Mouse (Mus musculus) thymus, postnatal 10 days (tissue): ENCODE data around the gene Nkain4.
A peak's percentile ranks its signal among the peaks of the same experiment; 100 is the strongest.

Source experiments
- DNase-seq, 2 experiments: peaks; one replicate each; pipeline ENCODE4 v3.0.0; 2021; ENCODE audit warnings: low spot score in 2 of 2

Gene Nkain4

DNA sequence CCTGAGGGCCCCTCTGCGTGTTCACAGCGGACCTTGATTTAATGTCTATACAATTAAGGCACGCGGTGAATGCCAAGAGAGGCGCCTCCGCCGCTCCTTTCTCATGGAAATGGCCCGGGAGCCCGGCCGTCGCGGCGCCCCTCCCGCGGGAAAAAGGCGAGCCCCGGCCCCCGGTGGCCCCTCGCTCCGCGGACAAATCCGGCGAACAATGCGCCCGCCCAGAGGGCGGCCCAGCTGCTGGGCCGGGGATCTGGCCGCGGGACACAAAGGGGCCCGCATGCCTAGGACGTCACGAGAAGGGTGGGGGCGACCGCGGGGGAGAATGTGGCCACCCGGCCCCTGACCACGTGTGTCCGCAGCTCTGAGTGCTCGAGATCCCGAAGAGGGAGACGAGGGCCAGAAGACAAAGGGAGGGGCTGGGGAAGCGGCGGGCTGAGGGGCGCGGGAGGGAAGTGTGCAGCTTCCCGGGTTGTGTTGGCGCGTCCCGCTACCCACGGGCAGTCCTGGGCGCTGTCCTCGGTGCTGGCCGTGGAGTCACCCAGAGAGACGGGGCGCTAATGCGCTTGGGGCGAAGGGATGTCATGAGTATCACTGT is 60.4 kb downstream of the Nkain4 start:
- DNase-seq, result peak in 1 of 2 experiments; percentile 19

DNA sequence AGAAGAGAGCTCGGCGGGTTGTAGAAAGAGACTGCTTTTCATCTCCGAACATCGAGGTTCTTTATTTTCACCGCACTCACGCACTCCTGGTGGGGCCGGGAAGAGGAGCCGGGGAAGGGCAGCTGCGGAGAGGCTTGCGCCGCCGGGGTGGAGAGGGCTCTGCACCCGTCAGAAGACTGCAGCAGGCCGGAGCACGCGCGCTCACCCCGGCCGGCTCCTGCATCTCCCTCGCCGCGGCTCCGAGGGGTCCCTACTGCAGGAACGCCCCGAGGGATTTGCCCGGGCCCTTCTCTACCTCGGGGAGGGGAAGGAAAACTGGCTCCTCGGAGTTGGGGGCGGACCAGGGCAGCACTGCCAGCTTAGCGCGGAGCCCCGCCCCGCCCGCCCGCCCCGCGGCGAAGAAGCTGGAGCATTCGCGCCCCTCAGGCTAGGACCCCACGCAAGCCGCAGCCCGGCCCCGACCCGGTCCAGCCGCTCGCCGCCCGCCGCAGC is 60.9 kb downstream of the Nkain4 start:
- no peak for DNase-seq

DNA sequence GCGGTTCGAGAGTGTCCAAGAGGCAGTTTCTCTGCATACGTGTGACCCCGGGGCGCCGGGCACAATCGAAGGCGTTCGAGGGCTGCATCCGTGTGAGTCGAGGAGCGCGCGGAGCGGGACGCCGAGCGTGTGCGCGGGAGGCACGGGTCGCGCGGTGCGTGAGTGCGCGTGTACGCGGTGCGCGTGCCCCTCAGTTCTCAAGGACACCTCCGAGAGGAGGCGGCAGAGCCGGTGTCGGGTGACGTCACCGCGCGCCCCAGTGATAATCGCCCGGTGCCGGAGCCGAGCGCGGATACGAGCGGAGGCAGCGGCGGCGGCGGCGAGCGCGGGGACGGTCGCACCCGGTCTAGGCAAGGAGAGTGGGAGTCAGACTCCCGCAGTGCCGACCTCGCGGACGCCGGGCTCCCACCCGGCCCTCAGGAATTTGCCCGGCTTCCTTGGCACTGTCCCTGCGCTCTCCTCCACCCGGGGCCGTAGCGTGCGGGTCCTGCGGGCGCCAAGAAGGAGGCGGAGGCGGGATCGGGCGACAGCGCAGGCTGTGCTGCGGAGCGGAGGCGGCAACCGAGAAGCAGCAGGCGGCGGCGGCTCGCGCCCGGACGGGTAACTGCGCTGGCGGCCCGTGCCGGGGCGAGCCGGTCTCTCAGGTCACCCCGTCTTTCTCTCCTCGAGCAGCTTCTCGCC is 61.5 kb downstream of the Nkain4 start:
- DNase-seq, result peak in 1 of 2 experiments; percentile 9

DNA sequence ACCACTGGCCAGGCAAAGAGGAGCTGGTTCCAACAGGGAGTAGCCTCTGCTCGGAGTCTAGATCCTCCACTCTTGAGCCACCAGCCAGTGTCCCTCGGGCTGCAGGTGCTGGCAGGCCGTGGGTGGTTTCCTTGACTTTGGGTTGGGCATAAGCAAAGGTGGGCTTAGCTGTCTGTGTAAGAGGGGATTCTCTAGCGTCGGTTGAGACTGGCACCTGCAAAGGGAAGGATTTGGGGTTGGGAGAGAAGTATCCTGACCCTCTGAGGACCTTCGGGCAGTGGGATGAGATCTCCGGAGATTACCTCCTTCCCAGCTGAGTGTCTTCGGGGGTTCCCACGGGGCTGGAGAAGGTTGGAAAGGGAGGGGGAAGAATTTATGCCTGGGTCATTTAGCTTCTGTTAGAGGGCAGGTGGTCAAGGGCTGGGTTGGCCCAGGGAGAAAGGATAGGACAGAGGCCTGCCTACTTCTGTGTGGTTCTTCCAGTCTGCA is 62.6 kb downstream of the Nkain4 start:
- DNase-seq, result no peak

DNA sequence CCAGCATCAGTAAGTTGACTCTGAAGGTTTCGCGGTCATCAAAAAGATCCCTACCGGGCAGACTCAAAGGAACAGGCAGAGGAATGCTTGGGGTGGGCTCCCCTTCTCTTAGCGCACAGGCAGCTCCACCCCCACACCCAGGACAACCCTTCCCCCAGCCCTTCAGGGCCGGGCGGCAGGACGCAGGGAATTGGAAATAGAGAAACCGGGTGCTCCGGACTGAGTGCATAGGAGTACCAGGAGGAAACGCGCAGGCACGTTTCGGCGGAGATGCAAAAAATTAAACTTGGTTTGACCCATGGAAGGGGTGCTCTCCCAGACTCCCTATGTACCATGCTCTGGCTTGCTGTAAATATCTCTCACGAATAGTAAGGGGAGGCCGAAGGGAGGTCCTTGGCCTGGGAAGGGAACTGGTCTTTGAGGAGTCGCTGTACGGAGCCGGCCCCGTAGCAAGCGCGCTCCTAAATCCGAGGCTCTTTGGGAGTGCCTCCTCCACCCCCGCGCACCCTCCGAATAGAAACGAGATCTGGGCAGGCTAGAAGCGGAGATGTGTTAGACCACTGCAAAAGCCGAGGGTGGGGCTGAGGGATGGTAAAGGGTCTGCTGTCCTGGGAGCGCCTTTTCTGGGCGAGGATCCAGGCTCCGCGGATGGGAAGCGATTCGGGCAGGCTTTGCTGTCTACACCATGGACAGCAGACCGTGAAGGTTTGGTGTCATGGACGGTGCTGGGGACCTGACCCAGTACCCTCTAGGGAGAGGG is 63.2 kb downstream of the Nkain4 start:
- DNase-seq, result no peak

DNA sequence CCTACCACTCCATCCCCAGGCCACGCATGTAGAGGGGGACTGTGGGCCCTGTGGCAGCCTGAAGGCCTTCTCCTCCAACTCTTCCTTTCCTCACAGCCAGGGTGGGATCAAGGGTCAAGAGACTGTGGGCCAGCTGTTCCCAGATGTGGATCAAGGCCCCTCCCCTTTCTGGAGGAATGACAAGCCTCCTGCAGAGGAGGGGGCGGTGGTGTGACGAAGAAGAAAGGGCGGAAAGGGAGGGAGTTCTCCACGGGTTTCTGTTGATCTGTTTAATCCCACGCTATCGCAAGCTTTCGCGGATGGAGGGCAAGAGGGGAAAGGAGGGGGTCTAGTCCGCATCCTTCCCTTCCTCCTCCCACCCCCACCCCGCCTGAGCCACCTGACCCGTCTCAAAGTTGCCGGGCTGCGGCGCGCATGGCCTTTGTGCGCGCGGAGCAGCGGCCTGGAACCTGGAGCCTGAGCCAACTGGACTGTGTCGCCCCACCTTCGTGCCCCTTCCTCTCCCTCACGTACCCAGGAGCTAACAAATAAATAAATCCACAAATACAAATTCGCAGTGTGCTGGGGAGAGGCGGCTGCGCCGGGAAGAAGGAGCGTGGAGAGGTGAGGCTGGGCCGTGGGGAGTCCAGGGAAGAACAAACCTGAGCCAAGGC is 64.0 kb downstream of the Nkain4 start:
- DNase-seq, result no peak

DNA sequence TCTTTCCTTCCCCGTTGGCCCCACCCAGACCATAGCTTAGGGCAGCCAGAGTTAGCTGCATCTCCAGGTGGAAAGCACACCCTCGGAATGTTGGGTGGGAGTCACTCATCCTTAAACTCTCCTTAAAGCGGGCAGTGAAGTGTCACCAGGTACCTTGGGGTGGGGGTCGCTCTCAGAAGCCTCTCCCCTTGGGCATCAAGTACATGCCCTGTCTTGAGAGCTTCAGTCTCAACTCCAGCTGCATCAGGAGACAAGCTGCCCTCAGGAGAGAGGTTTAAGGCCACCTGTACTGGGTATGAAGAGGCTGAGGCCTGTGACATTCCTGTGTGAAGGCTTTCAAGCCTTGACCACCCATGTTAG is 64.6 kb downstream of the Nkain4 start:
- DNase-seq, result no peak

DNA sequence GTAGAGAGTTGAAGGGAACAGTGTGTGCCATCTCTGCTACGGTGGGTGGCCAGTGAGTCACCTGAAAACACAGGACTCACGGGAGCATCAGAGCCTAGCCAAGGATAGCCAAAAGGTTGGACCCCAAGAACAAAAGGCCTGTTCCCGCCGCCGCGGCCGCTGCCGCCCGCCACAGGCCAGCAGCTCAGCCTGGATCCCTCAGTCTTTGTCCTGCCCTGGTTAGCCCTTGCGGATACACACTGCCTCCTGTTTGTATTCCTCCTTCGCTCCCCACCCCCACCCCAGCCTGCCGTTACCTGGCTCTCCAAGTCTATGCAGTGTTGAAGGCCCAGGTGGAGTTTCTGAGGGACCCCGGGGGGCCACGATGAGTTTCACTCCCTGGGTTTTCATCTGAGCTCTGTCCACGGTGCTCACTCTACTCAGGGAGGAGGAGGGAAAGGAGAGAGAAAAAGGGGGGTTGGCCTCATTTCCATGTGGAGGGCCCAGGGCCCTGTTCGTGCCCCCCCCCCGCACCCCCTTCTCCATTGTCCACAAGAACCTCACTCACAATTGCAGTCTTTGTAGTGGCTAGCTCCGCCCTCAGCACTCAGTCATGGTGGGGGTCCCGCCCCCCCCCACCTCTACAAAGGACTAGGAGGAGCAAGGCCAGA is 65.1 kb downstream of the Nkain4 start:
- no peak for DNase-seq

DNA sequence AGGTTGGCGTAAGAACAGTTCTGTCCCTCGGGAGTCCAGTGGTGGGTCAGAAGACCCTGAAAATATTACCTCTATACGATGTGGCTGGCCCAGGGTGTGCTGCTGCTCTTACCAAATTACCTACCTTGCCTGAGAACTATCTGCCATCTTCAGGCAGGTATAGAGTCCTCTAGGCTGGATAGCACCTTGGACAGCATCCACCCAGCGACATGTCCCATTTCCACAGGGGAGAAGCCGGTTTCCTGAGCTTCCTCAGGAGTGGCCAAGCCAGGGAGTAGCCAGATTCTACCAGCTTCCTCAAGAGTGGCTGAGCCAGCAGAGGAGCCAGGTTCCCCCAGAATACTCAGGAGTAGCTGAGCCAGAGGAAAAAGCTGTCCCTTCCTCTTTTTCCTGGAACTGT is 69.2 kb downstream of the Nkain4 start:
- no peak for DNase-seq
